Mouse (Mus musculus): ENCODE data around the gene Htatip2. TPM values are rescaled to one million over a fixed set of nuclear protein-coding genes. Genes with fewer than 3 reads are reported as not detected.

Gene Htatip2
- polyA plus RNA-seq, 2 experiments = 17.3 to 26.2 TPM

DNA sequence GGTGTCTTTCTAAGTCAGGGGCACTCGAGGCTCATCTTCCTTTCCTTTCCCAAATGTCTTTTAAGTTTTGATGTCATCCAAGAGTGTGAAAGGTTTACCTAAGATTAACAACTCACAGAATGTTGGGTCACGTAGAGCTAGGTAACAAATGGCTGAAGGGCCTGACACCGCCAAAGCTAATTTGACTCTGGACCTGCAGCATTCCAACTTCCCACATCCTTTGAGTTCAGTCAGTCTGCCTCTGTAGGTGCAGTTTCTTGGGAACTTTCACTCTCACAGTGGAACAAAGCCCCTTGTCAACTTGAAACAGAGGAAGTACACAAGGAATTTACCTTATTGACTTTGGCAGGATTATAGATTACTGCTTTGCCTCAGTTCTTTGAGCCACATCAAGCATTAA, 50.6 kb downstream of the Htatip2 start:
- H3K4me1 ChIP-seq (replicated peaks; ENCODE audit: control insufficient read depth in 2 of 2, insufficient read depth in 2 of 2, low read length in 1 of 2) = peaks cover 13 to 15% of the 10 kb centered on the region in 2 experiments
- H3K27ac ChIP-seq = no peak overlapping the region
- 72% methylated on average over 3 of the region's 3 CpGs for whole genome bisulfite sequencing (ENCODE audit: insufficient replicate concordance)
- no peak overlapping the region for H3K4me3 ChIP-seq (ENCODE audit: insufficient read depth in 1 of 2, low read depth in 2 of 2, low read length in 2 of 2)
- H3K4me2 ChIP-seq (ENCODE audit: low read depth) = no peak overlapping the region
- H3K9me3 ChIP-seq (ENCODE audit: control insufficient read depth, low read length) = no peaks in the 10 kb centered on the region
- DNase-seq (ENCODE audit: low read depth in 3 of 3, low spot score in 3 of 3) = no peak
- H3K9ac ChIP-seq (replicated peaks) = no peak overlapping the region
- H3K27me3 ChIP-seq (ENCODE audit: control insufficient read depth, insufficient read depth, low read length) = no peaks in the 10 kb centered on the region
- H3K36me3 ChIP-seq (replicated peaks; ENCODE audit: control insufficient read depth, insufficient read depth, low read depth) = peaks cover 14% of the 10 kb centered on the region
- no peak for TF ChIP-seq EP300 (IDR thresholded peaks at IDR 0.05; ENCODE audit: low read depth)
- no peak for TF ChIP-seq CTCF (IDR thresholded peaks at IDR 0.05; ENCODE audit: low read depth)
- no peak for ATAC-seq (ENCODE audit: insufficient read depth)

DNA sequence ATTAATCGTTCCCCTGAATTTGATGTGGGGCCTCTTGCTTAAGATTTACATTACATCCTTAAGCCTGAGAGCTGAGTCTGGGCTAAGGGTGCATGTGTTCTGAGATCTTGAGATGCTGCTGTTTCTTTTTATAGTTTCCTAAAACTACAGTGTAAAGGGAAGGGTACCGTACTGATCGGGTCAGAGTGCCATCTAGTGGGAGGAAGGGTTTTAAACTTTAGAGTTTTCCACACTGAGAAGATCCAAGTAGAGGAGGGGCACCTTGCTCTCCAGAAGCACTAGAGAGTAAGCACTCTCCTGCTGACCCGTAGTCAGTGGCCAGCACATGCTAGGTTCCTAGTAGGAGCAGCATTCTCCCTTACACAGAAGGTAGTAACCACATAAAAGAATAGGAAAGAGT, 52.4 kb downstream of the Htatip2 start:
- no peak overlapping the region for H3K4me2 ChIP-seq (ENCODE audit: low read depth)
- H3K27me3 ChIP-seq (ENCODE audit: control insufficient read depth, insufficient read depth, low read length) = no peaks in the 10 kb centered on the region
- no peak for TF ChIP-seq EP300 (IDR thresholded peaks at IDR 0.05; ENCODE audit: low read depth)
- TF ChIP-seq CTCF (IDR thresholded peaks at IDR 0.05; ENCODE audit: low read depth) = peak; percentile 36; the same call in 1 of the 2 replicates
- H3K9me3 ChIP-seq (ENCODE audit: control insufficient read depth, low read length) = no peaks in the 10 kb centered on the region
- H3K4me1 ChIP-seq (replicated peaks; ENCODE audit: control insufficient read depth in 2 of 2, insufficient read depth in 2 of 2, low read length in 1 of 2) = peaks cover 0 to 3% of the 10 kb centered on the region in 2 experiments; a peak in 2 of 4 replicates
- ATAC-seq (ENCODE audit: insufficient read depth) (no peak), DNase-seq (ENCODE audit: low read depth in 3 of 3, low spot score in 3 of 3) (no peak)
- no peak overlapping the region for H3K27ac ChIP-seq
- H3K9ac ChIP-seq (replicated peaks) = no peak overlapping the region
- peaks cover 14% of the 10 kb centered on the region for H3K36me3 ChIP-seq (replicated peaks; ENCODE audit: control insufficient read depth, insufficient read depth, low read depth)
- H3K4me3 ChIP-seq (ENCODE audit: insufficient read depth in 1 of 2, low read depth in 2 of 2, low read length in 2 of 2) = no peak overlapping the region
- WGBS (ENCODE audit: insufficient replicate concordance) = 54% methylated on average over 4 of the region's 4 CpGs

GRCm38 (mm10) chr7:49819393-49819792, 60.5 kb downstream of the Htatip2 start:
- no peaks in the 10 kb centered on the region for H3K27me3 ChIP-seq (ENCODE audit: control insufficient read depth, insufficient read depth, low read length)
- H3K4me1 ChIP-seq (replicated peaks; ENCODE audit: control insufficient read depth in 2 of 2, insufficient read depth in 2 of 2, low read length in 1 of 2) = no peaks in the 10 kb centered on the region
- H3K9ac ChIP-seq (replicated peaks) = no peak overlapping the region
- TF ChIP-seq EP300 (IDR thresholded peaks at IDR 0.05; ENCODE audit: low read depth) = no peak
- no peak for TF ChIP-seq CTCF (IDR thresholded peaks at IDR 0.05; ENCODE audit: low read depth)
- ATAC-seq (ENCODE audit: insufficient read depth) (no peak), DNase-seq (ENCODE audit: low read depth in 3 of 3, low spot score in 3 of 3) (no peak)
- H3K9me3 ChIP-seq (ENCODE audit: control insufficient read depth, low read length) = no peaks in the 10 kb centered on the region
- no peak overlapping the region for H3K4me2 ChIP-seq (ENCODE audit: low read depth)
- no peak overlapping the region for H3K27ac ChIP-seq
- WGBS (ENCODE audit: insufficient replicate concordance) = 72% methylated on average over 4 of the region's 4 CpGs
- no peak overlapping the region for H3K4me3 ChIP-seq (ENCODE audit: insufficient read depth in 1 of 2, low read depth in 2 of 2, low read length in 2 of 2)
- peaks cover 4% of the 10 kb centered on the region for H3K36me3 ChIP-seq (replicated peaks; ENCODE audit: control insufficient read depth, insufficient read depth, low read depth)

GRCm38 (mm10) chr7:49821370-49821769, 62.5 kb downstream of the Htatip2 start:
- Histone ChIP-seq H3K4me1 (replicated peaks; ENCODE audit: control insufficient read depth in 2 of 2, insufficient read depth in 2 of 2, low read length in 1 of 2) (no peaks in the 10 kb centered on the region), H3K9me3 (ENCODE audit: control insufficient read depth, low read length) (no peaks in the 10 kb centered on the region), H3K27me3 (ENCODE audit: control insufficient read depth, insufficient read depth, low read length) (no peaks in the 10 kb centered on the region), H3K36me3 (replicated peaks; ENCODE audit: control insufficient read depth, insufficient read depth, low read depth) (peaks cover 4% of the 10 kb centered on the region), H3K4me3 (ENCODE audit: insufficient read depth in 1 of 2, low read depth in 2 of 2, low read length in 2 of 2) (no peak overlapping the region), H3K4me2 (ENCODE audit: low read depth) (no peak overlapping the region), H3K27ac (no peak overlapping the region), H3K9ac (replicated peaks) (no peak overlapping the region)
- 70% methylated on average over 1 of the region's 1 CpGs for WGBS (ENCODE audit: insufficient replicate concordance)
- DNase-seq (ENCODE audit: low read depth in 3 of 3, low spot score in 3 of 3) = no peak
- TF ChIP-seq EP300 (IDR thresholded peaks at IDR 0.05; ENCODE audit: low read depth) = no peak
- ATAC-seq (ENCODE audit: insufficient read depth) = no peak

DNA sequence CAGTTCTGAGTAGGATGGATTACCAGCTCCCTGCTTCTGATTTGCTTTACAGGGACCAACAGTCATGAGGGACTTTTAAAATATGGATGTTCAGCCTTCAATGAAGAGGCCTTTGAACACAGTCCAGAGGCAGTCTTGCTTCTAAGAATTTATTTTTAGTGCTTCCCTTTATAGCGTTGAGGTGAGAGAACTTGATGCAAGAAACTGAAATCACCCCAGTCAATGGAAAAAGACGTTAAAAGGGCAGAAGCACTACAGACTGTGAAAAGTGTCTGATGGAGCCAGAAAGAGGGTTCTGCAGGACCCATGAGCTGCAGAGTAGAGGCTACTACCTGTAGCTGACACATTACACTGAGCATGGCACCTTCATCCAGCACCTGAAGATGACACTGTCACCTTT, 63.1 kb downstream of the Htatip2 start:
- H3K4me1 ChIP-seq (replicated peaks; ENCODE audit: control insufficient read depth in 2 of 2, insufficient read depth in 2 of 2, low read length in 1 of 2) = no peaks in the 10 kb centered on the region
- H3K9ac ChIP-seq (replicated peaks) = no peak overlapping the region
- DNase-seq (ENCODE audit: low read depth in 3 of 3, low spot score in 3 of 3) = no peak
- no peak overlapping the region for H3K4me2 ChIP-seq (ENCODE audit: low read depth)
- WGBS (ENCODE audit: insufficient replicate concordance) = 70% methylated on average over 2 of the region's 2 CpGs
- no peaks in the 10 kb centered on the region for H3K9me3 ChIP-seq (ENCODE audit: control insufficient read depth, low read length)
- H3K4me3 ChIP-seq (ENCODE audit: insufficient read depth in 1 of 2, low read depth in 2 of 2, low read length in 2 of 2) = no peak overlapping the region
- no peaks in the 10 kb centered on the region for H3K27me3 ChIP-seq (ENCODE audit: control insufficient read depth, insufficient read depth, low read length)
- H3K36me3 ChIP-seq (replicated peaks; ENCODE audit: control insufficient read depth, insufficient read depth, low read depth) = peaks cover 4% of the 10 kb centered on the region
- TF ChIP-seq CTCF (IDR thresholded peaks at IDR 0.05; ENCODE audit: low read depth) (no peak), EP300 (IDR thresholded peaks at IDR 0.05; ENCODE audit: low read depth) (no peak)
- H3K27ac ChIP-seq = no peak overlapping the region
- ATAC-seq (ENCODE audit: insufficient read depth) = no peak

Other genes starting within 250 kb of the Htatip2 start
- not detected in 2 replicates for gene Dbx1, start 122.3 kb upstream of the Htatip2 start, polyA plus RNA-seq (2012; rRNA removed)
- not detected in 2 replicates for gene Dbx1, start 122.3 kb upstream of the Htatip2 start, polyA plus RNA-seq (2014; fragmentation: Nextera tagmentation; extraction: Ambion mirVana)
- 9.2 and 12.2 TPM in 2 replicates for gene Prmt3, start 19.2 kb downstream of the Htatip2 start, polyA plus RNA-seq (2012; rRNA removed)
- gene Prmt3, start 19.2 kb downstream of the Htatip2 start, polyA plus RNA-seq (2014; fragmentation: Nextera tagmentation; extraction: Ambion mirVana) = 20.1 and 25.7 TPM in 2 replicates
- gene Slc6a5, start 151.0 kb downstream of the Htatip2 start, polyA plus RNA-seq (2012; rRNA removed) = 0.01 TPM in 2 replicates
- gene Slc6a5, start 151.0 kb downstream of the Htatip2 start, polyA plus RNA-seq (2014; fragmentation: Nextera tagmentation; extraction: Ambion mirVana) = not detected in 2 replicates
- gene Nell1, start 215.7 kb downstream of the Htatip2 start, polyA plus RNA-seq (2012; rRNA removed) = 0.08 TPM in 1 of 2 replicates, not detected in the other
- not detected in 2 replicates for gene Nell1, start 215.7 kb downstream of the Htatip2 start, polyA plus RNA-seq (2014; fragmentation: Nextera tagmentation; extraction: Ambion mirVana)